Mouse (Mus musculus): ENCODE results near the gene Kcnk16.
"Not testable (repeated sequence)": the region's sequence is repeated elsewhere in the genome, so short reads cannot be mapped to it uniquely, and the experiment has no call there.

The Kcnk16 gene

GRCm38 (mm10) chr14:20269082-20269809 lies at the start of gene Kcnk16:
Gene Kcnk16, minus strand, starts transcription at chr14:20269199.
- DNase-seq = no peak

DNA sequence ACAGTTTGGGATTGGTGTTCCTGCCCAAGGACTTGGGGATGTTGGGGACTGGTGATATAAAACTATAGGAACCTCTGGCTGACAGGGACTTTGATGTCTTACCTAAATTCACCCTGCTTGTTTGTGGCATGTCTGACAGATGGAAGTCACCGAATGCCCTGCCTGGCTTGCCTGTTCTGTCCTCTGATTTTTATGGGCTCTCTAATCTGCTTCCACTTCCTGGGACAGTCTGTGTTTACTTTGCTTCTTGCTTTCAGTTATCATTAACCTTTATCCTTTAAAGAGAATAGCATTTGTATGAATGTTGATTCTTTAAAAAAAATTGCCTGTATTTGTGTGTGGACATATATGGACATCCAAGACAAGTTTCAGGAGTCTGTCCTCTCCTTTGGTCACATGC lies 46.1 kb upstream of the Kcnk16 start:
- DNase-seq = no peak

- not testable (repeated sequence) for DNase-seq
Measured at GRCm38 (mm10) chr14:20305085-20305484, 36.1 kb upstream of the Kcnk16 start.

- no peak for DNase-seq
Measured at GRCm38 (mm10) chr14:20298131-20298530, 29.1 kb upstream of the Kcnk16 start.

DNA sequence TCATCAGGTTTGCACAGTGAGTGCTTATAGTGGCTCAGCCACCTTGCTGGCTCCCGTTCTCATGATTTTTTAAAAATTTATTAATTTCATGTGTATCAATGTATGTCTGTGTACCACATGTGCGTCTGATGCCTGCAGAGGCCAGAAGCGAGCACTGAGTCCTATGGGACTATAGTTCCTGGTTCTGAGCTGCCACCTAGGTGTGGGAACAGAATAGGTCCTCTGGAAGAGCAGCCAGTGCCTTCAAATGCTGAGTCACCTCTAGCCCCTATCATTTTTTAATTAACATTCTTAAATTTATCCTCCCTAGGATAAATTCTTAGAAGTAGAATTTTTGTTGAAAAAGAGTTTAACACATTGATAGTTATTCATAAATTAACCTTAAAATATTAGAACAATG lies 28.6 kb upstream of the Kcnk16 start:
- no peak for DNase-seq

DNA sequence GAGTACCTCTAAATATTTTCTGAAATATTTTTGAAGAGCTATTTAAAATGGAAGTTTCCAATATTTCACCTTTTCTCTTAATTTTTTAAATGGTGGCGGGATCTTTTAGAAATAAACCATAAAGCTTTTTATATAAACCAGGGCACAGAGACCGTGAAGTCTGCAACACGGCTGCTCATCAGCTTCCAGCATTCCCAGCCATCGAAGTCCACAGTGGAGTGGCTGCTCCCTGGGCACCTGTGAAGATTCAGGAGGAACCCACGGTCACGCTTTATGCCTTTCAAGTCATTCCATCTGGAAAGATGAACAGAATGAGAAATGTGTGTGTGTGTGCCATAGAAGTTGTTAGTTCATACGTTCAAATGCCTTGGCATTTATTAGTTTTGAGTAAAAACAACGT lies 25.9 kb upstream of the Kcnk16 start:
- no peak for DNase-seq

DNA sequence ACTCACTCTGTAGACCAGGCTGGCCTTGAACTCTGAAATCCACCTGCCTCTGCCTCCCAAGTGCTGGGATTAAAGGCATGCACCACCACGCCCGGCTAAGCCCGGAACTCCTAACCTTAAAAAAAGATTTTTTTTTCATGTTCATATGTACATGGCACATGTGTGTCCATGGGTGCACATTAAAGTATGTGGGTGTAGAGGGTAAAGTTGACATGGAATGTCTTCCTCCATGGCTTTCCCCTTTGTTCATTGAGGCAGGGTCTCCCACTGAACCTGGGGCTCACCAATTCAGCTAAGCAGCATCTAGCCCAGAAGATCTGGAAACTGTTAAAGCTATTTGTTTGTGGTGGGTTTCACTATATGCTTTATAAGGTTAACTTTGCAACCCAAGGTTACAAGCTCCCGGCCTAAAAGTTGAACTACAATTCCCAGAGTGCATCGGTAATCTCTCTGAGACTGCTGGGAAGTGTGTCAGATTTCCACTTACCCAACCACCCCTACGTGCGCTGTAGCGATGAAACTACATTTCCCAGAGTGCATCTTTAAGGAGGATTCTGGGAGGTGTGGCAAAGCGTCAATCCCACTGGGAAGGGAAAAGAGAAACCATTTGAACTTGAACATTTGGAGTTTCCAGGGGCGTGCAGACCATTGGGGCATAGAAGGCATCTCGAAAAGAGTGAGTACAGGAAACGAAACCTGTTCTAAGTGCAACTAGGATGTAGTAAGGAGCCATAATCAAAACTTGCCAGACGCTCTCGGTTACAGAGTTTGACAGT lies 25.3 kb upstream of the Kcnk16 start, which contains the start of gene Nudt13:
Nudt13 (plus strand) TSS at position 581 of the 776 bp plus-strand sequence.
- DNase-seq = peak; percentile 69 to 77

DNA sequence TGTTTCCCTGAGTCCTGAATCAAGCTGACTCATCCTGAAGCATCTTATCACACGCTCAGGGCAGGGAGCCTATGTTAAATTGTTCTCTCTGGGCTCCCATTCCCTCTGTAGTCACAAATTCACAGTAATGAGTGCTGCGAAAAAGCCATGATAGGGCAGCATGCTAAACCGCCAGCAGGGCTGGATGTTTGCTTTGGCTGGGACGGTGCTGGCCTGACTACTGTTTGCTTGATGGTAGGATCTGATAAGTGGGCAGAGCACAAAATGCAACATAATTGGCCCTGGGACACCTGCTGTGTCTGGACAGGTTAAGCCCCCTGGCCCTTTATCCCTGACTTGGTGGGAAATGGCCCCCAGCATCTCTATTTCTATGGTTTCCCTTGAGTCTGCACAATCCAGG lies 22.4 kb upstream of the Kcnk16 start:
- DNase-seq = no peak

DNA sequence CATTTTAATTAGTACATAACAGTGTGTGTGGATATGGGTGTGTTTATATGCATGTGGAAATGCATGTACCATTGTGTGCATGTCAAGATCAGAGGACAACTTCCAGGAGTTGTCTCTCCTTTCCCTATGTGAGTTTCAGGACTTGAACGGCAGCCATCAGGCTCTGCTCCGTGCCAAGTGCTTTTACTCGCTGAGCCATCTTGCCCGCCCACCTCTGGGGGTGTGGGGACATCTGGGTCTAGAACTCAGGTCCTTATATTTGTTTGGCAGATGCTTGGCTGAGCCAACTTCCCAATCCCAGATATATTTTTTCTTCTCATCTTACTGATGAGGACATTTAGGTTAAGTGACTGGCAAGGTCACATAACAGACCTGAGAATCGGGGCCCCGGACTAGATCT lies 578 bp downstream of the Kcnk16 start:
- DNase-seq = no peak

DNA sequence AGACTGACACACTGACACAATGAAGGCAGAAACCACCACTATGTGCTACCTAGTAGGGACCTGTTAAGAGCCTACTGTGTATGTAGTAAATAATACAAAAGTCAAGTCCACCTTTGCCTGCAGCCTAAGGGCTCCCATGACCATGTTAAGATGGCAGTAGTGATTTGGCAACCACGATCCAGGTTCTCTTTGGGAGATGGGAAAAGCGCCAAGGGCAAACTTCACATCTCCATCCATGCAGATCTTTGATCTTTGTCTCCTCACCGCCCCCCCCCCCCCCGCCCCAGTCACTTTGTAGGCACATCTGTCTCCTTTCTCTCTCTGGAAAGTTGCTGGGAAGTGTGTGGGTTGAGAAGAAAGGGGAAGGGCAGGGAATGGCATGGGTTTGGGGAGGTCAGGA lies 6.7 kb downstream of the Kcnk16 start:
- no peak for DNase-seq

GRCm38 (mm10) chr14:20258185-20259113 lies 10.6 kb downstream of the Kcnk16 start:
- peak; percentile 67 to 75 for DNase-seq

- DNase-seq = no peak
Measured at GRCm38 (mm10) chr14:20250237-20251171, 18.5 kb downstream of the Kcnk16 start.

DNA sequence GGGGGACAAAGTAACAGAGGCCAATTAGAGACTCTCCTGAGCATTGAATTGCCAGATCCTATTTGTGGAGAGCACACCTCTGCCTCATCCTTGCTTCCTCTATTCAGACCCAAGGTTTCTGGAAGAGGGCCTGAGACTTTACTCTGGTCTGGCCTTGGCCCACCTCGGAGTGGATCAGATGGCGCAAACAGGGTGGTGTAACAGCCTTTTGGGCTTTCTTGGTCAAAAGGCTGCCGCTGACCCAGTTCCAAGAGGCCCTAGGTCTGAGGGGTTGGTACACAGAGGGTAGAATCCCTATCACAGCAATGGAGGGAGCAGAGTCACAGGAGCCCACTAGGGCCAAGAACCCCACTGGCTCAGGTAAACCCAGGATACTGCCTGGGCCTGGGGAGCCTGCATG lies 21.0 kb downstream of the Kcnk16 start:
- no peak for DNase-seq

DNA sequence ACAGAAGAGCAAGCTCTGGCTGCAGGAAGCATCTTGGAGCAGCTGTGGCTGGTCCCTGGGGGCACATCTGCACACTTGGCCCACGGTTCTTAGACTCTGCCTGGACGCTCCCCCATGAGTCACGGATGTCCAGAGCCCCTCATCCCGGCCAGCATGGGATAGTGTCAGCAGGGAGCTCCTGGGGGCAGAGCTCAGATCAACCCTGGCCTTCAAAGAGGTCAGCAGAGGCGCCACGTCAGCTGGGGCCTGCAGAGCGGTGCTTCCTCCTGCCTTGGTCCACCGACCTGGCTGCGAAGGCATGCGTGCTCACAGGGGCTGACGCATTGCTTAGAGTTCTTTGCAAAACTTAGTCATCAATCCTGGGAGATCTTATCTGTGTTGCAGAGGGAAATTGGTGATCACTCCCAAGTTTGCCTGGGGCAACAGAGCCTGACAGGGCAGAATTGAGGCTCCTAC lies 22.2 kb downstream of the Kcnk16 start:
- no peak for DNase-seq

- DNase-seq = no peak
Measured at GRCm38 (mm10) chr14:20245861-20246260, 23.1 kb downstream of the Kcnk16 start.

DNA sequence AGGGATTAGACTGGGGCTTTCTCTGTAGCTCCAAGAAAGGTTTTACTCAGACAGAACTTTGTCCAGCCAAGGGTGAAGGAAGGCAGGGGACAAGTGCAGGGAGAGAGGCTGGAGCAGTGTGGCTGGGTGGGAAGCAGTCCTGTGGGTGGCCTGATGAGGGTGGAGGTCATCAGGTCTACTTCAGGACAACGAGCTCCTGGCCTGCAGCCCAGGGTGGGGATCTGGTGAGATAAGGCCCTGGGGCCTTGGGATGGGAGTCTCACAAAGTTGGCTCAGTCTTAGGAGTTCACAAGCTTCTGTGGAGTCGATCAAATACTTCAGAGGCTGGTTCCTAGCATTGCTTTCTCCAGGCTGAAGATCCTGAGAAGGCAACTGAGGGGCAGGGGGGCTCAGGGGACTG lies 23.7 kb downstream of the Kcnk16 start:
- DNase-seq = no peak

DNA sequence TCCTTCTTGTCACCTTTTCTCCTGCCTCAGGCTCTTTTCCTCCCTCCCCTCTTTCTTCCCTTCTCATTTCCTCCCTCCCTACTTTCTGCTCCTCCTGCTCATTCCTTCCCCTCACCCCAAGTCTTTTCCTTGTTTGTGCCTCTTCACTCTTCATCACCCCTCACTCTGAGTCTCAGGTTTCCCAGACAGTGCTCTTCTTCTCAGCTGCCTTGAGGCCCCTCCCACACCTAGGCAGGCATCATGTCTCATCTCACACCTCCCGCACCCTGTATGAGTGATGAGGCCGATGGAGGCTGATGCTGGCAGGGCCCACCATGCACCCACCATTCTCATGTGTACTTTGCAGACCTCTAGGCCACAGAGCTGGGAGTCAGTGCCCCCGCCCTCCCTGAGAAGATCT lies 25.8 kb downstream of the Kcnk16 start:
- DNase-seq = no peak

- no peak for DNase-seq
Measured at GRCm38 (mm10) chr14:20242454-20242853, 26.5 kb downstream of the Kcnk16 start.

- DNase-seq = no peak
Measured at GRCm38 (mm10) chr14:20234403-20234802, 34.6 kb downstream of the Kcnk16 start.

DNA sequence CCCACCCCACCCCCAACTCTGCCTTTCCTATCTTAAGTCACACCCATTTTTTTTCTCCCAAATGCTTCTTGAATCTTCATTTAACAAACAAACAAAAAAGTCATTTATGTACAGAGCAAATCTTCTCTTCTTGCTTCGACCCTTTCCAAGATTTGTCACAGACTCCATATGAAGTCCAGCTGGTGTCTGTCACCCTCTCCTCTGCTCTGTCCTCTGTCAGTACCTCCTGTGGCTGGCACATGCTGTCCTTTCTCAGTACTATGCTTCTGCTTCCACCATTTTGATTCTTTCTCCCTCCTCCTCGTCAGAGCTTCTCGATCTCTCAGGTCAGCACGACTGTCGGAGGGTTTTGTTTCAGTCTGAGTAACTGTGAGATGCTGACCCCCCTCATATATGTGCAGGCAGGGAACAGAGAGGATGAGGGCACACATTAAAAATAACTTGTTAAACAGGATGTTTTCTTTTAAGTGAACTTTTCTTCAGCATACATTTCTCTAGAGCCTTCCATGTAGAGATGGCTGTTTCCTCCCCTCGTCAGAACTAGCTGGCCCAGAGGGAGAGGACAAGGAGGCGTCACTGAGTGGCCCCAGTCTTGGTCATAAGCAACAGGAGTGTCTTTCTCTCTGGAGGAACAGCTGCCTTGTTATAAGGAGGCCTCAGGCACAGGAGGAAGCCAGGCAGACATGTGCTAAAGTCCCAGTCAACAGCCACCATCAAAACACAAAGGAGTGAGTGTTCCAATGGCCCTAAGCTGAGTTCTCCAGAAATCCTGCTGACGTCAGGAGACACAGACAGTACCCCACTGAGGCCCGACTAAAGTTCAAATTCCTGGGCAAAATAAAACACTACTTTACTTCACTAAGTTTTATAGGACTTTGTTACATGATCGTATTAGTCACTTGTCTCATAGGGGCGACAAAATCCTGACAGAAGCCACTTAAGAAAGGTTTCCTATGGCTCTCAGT lies 35.7 kb downstream of the Kcnk16 start:
- no peak for DNase-seq

GRCm38 (mm10) chr14:20230063-20230491 lies 38.9 kb downstream of the Kcnk16 start:
- DNase-seq = no peak
